Mouse (Mus musculus) retina, adult 2 months (tissue): ENCODE data around the gene 2210407C18Rik.

ENCODE experiments used
- DNase-seq: peaks from one replicate; pipeline ENCODE4 v3.0.0-alpha.2; 2012; ENCODE audit warnings: low read depth, low spot score

The 2210407C18Rik gene

DNA sequence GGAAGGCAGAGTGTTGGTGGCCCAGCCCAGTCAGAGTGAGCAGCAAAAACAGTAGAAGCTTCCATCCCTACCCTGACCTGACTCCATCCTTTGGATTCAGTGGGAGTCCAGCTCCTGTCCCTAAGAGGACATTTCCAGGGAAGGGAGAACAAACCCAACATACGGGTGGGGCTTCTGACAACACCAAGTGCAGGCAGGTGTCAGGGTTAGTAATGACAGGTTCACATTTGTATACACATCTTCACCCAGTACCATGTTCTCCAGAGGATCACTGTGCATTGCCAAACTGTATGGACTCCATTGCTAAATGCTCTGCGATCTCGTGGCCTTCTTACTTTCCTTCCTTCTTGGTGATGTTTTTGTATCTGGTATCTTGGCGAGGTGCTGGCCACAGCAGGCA lies at the start of gene 2210407C18Rik:
Gene 2210407C18Rik, minus strand, starts transcription at position 101 of the 400 bp plus-strand sequence.
- no peak for DNase-seq

- no peak for DNase-seq
Measured at GRCm38 (mm10) chr11:58658596-58658995, 42.7 kb upstream of the 2210407C18Rik start, which contains the start of gene Olfr322. Gene Olfr322 (plus strand): TSS chr11:58658782.

DNA sequence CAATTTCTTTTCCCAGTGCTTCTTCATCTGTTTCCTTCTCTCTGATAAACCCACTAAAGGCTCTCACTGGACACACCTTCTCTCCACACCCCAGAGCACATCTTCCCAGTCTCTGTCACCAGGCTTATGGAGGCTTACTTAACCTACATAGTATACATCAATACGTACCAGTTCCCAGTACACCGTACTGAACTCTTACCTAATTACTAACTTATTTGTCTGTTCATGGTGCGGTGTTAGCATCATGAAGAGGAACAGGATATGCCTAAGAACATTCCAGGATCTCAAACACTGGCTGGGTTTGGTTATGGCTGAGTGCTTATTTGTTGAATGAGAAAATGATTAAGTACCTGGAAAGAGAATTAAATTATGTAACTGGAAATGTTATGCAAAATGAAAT lies 39.3 kb upstream of the 2210407C18Rik start:
- DNase-seq: no peak

DNA sequence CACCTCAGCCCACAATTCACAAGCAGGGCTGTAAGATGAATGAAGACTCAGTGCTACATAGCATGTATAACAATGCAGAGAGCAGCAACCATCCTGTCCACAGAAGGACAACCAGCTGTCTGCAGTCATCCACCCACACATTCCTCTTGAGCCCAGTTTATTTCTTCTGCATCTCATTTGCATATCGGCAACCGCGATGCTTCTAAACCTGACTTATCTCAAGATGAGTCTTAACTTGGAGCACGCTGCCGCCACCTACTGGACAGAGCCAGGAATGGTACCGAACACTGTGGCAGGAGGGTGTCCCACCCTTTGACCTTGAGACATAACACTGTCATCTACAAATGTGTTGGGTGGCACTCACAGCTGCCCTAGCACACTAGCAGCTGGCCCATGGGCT lies 27.5 kb upstream of the 2210407C18Rik start:
- DNase-seq: no peak

GRCm38 (mm10) chr11:58641638-58642358 lies 25.9 kb upstream of the 2210407C18Rik start:
- no peak for DNase-seq

DNA sequence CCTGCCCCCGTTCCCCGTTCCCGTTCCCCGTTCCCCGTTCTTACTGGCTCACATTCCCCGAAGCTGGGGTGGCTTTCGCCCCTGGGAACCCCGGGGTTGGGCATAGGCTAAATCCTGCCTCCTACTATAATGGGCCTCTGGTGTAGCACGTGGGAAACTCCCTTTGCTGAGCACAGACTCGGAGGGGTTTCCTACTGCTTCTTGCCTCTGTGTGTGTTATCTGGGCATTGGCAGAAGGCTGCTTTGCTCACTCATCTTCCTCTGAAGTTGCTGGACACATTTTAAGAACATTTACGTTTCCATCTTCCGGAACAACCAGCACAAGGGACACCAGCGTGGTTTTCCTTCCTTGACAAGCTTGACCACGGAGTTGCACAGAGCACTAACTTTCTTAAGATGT lies 25.2 kb upstream of the 2210407C18Rik start:
- DNase-seq: no peak

- DNase-seq: no peak
Measured at GRCm38 (mm10) chr11:58640272-58640867, 24.5 kb upstream of the 2210407C18Rik start, which contains the start of gene Trim58. Gene Trim58 (plus strand): TSS chr11:58640465.

DNA sequence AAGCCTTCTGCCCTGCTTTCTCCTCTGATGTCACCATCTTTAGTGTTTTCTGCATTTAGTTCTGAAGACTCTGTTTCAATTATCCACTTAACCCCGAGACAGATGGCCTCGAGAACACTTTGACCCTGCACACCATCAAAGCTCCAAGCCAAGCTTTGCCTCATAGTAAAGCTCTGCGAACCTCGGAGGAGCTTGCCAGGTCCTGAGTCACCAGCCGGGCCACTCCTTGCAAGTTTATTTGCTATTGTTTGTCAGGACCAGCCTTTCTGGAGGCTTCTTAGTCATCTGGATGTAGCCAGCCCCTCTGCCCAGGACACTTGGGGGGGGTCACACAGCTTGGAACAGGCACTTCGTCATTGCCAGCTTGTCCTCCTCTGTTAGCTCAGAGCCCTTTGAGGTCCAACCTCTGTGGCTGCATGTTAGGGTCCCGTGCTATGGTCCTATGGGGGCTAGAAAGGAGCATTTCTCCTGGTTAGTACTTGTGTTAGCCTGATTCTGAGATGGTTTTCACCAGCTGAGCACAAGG lies 22.4 kb upstream of the 2210407C18Rik start:
- DNase-seq: no peak

DNA sequence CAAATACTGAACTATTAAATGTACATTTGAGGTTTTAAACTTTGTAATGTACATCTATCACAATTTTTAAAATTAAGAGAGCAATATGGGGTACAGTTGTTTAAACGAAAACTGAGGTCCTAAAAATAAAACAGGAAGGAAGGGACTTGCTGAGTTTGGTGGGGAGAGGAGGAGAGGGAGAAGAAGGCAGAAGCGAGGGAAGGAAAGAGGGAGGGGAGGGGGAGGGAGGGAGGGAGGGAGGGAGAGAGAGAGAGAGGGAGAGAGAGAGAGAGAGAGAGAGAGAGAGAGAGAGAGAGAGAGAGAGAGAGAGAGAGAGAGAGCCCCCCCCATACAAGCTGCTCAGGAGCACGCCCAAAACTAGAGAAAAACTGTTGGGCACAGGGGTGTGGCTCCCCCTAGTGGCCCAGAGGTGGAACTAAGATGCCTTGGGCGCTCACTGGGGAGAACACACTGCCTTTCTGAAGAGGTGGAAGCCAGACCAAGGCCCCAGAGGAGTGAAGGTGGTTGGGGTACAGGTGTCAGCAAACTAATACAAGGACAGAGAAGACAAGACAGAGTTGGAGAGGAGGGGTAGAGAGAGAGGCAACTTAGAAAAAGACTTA lies 20.6 kb upstream of the 2210407C18Rik start:
- DNase-seq: no peak

DNA sequence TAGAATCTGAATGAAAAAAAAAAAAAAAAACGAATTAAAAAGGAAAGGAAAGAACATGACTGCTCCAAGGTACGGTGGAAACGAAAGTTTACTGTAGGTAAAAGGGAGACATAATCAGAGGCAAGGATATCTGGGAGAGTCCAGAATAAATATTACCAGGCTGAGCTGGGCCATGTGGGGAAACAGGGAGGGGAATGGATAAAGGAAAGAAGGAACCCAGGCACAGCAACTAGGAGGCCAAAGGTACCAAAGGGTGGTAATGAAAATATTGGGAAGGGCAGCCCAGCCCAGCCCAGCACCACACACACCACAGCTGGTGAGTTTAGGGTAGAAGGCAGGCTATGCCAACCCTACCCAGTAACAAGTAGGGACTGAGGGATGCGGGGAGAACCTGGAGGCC lies 19.0 kb upstream of the 2210407C18Rik start:
- no peak for DNase-seq

GRCm38 (mm10) chr11:58630401-58630800 lies 14.5 kb upstream of the 2210407C18Rik start, which contains the start of gene Olfr323:
Gene Olfr323 (minus strand): TSS chr11:58630501.
- DNase-seq: no peak

- DNase-seq: no peak
Measured at GRCm38 (mm10) chr11:58626146-58626545, 10.3 kb upstream of the 2210407C18Rik start.

DNA sequence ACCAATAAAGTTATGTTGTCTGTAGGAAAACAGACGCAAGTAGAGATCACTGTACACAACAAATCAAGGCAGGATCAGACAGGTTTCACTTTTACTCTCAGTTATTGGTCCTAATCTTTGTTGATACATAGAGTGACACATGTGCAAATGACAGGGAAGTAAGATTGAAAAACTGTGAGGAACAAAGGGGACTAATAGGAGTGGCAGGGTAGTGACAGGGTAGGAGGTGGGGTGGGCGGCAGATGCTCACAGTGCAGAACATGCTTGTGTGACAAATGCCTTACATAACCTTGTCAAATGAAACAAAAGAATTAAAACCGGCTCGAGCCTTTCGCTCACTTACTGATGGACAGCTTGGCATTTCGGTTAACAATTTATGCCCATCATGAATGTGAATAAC lies 2.9 kb upstream of the 2210407C18Rik start:
- no peak for DNase-seq

- no peak for DNase-seq
Measured at GRCm38 (mm10) chr11:58618369-58618768, 2.5 kb upstream of the 2210407C18Rik start.

- DNase-seq: no peak
Measured at GRCm38 (mm10) chr11:58614526-58614925, 1.3 kb downstream of the 2210407C18Rik start.

GRCm38 (mm10) chr11:58613359-58613758 lies 2.5 kb downstream of the 2210407C18Rik start:
- no peak for DNase-seq

GRCm38 (mm10) chr11:58607030-58607429 lies 8.8 kb downstream of the 2210407C18Rik start:
- no peak for DNase-seq

GRCm38 (mm10) chr11:58606177-58606919 lies 9.5 kb downstream of the 2210407C18Rik start:
- no peak for DNase-seq

- DNase-seq: no peak
Measured at GRCm38 (mm10) chr11:58605228-58605627, 10.6 kb downstream of the 2210407C18Rik start.

- no peak for DNase-seq
Measured at GRCm38 (mm10) chr11:58604688-58605087, 11.2 kb downstream of the 2210407C18Rik start.

DNA sequence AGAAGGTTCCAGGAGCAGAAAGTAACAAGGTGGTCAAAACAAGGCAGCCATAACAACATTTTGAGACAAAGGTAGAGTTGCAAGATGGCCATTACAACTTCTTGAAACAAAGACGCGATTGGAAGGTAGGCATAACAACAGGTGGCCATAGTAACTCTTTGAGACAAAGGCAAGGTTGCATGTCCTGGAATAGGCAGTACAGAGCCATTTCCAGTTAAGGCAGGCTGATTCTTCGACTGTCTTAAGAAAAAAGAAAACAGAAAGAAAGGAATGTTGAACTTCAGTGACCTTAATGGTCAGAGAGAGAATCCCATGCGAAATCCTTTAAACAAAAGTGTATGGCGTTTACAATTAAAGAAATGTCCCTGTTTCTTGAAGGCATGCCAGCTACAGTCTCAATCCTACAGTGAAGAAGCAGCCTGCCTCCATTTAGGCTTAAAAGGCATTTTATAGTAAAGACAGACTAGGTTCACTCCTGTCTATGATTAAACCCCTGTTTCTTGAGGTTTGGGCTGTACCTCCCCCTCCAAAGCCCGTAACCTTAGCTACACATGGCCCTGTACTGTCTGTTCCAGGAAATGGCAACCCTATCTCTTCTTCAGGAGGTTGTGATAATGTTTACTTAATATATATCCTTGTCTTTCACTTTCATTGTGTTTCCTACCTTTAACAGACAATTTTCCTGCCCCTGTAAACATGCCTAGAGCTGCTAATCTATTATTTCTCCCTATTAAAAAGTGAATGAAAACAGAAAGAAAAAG lies 12.9 kb downstream of the 2210407C18Rik start:
- no peak for DNase-seq
